Mouse (Mus musculus): ENCODE data around the gene Ccdc180.

Ccdc180 gene

DNA sequence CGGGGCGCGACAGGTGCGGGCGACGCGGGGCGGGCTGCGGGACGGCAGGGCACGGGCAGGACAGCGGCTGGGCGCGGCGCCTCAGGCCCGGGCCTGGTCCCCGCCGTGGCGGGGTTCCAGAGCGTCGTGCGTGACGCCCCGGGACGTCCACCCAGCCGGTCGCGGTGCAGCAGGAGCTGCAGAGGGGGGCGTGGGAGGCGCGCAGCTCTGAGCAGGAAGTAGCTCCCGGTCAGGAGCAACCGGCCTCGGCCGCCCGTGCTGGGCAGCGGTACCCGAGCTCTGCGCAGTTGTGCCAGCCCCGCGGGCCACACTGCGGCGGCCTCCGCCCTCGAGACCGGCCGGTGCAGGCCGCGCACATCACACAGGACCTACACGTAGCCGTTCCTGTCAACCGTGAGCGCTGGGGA is 82.3 kb downstream of the Ccdc180 start:
- DNase-seq, result no peak

GRCm38 (mm10) chr4:45972951-45973350 is 82.8 kb downstream of the Ccdc180 start:
- no peak for DNase-seq

GRCm38 (mm10) chr4:45976931-45977667 is 87.0 kb downstream of the Ccdc180 start:
- DNase-seq, result no peak

DNA sequence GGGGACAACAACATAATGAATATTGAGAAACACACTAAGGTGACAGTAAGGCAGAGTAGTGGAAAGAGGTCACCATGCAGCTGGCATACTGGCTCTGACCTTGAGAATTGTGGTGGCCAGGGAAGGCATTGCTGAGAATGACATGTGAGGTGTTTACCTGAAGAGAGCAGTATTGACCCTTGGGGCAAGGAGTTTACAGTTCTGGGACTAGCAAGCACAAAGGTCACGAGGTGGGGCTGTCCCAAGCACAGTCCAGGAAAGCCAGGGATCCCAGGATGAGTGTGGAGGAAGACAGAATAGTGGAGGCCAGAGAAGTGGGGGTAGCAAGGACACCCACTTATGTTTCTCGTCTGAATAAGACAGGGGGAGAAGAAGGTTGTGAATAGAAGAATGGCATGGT is 89.8 kb downstream of the Ccdc180 start:
- DNase-seq, result no peak

DNA sequence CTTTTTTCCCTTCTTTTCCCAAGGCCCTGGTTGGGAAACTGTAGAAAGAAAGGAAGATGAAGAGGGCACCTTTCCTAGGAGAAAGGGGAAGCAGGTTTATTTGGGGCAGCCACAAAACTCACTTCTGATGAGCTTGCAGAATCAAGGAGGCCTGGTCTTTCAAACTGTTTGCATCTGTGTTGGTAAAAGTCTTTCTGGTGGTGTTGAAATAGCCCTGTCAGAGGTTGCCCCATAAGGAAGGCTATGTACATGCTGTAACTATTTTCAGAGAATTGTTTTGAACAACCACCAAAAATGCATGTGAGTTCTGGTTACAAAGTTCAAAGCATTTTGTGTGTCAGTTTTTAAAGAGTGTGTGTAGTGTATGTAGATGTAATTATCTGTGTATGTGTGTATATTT is 91.0 kb downstream of the Ccdc180 start:
- no peak for DNase-seq

GRCm38 (mm10) chr4:45990427-45991135 is 100.5 kb downstream of the Ccdc180 start:
- no peak for DNase-seq

DNA sequence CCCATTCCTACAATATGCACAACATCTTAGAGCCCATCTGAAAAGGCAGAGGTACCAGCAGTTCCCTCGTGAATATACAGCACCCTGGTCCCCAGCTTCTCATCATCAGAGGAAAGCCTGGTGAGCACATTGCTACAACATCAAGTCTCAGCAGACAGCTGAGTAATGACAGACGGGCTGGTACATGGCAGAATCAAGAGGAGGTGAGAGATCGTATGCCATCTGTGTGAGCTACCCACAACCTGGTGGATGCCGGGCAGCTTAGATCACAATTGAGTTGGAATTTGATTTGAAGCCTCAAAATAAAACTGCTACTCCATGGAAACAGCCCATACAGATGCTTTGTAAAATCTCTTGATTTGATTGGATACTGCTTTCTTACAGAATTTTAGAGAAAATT is 108.4 kb downstream of the Ccdc180 start:
- DNase-seq, result no peak
